Mouse (Mus musculus): ENCODE results near the gene 4933406M09Rik.

DNA sequence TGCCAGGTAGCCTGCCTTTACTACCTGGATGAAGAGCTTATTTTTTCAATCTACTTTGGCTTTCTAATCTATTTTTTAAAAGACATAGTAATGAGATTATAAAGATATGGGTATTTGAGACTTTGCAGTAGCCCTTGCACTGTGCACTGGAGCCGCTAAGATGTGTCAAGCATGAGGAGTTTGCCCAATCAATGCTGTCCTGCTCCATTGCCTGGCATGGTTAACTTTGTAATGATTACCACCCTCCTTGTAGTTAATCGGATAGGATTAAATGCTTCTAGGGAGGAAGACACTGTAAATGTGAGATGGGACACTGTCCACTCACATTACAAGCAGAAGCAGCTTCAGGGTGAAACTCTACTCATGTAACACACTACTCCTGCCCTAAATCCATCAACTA lies 32.4 kb upstream of the 4933406M09Rik start:
- TF ChIP-seq BHLHE40 (IDR thresholded peaks at IDR 0.05; ENCODE audit: borderline replicate concordance, low read depth, low read length) (no peak), POLR2AphosphoS5 (IDR thresholded peaks at IDR 0.05; ENCODE audit: borderline replicate concordance, low read depth, low read length) (no peak), TAL1 (IDR thresholded peaks at IDR 0.05; ENCODE audit: low read length) (no peak), CTCF (IDR thresholded peaks at IDR 0.05 in 2 of 3, conservative IDR thresholded peaks at IDR 0.05 in 1 of 3; ENCODE audit: control insufficient read depth in 1 of 3, insufficient read depth in 1 of 3, low read depth in 2 of 3, low read length in 3 of 3, poor library complexity in 1 of 3, severe bottlenecking in 1 of 3) (no peak), RAD21 (IDR thresholded peaks at IDR 0.05; ENCODE audit: low read depth, low read length) (no peak), USF1 (IDR thresholded peaks at IDR 0.05; ENCODE audit: low read depth, low read length) (no peak), MAFK (IDR thresholded peaks at IDR 0.05; ENCODE audit: borderline replicate concordance, low read depth, low read length) (no peak), POLR2A (IDR thresholded peaks at IDR 0.05; ENCODE audit: control insufficient read depth in 1 of 2, insufficient read depth in 1 of 2, low read depth in 1 of 2, low read length in 2 of 2, poor library complexity in 1 of 2) (no peak), RCOR1 (IDR thresholded peaks at IDR 0.05; ENCODE audit: low read depth, low read length) (no peak), UBTF (IDR thresholded peaks at IDR 0.05; ENCODE audit: borderline replicate concordance, insufficient read depth, low read depth, low read length) (no peak), GABPA (IDR thresholded peaks at IDR 0.05; ENCODE audit: low read depth, low read length) (no peak), EP300 (IDR thresholded peaks at IDR 0.05; ENCODE audit: low read depth in 1 of 2, low read length in 2 of 2) (no peak)

Measured in MEL (cell line).